Mouse (Mus musculus) hindbrain, embryonic 11.5 days (tissue): Measurements from ENCODE around the gene Vmn1r3. TPM values are rescaled to one million over a fixed set of nuclear protein-coding genes. Genes with fewer than 3 reads are reported as not detected.
"Not testable (repeated sequence)": the region's sequence is repeated elsewhere in the genome, so short reads cannot be mapped to it uniquely, and the experiment has no call there.

Experiments used
- ATAC-seq: fragments of 200-750 bp; cut with Nextera tagmentation; 2 replicates; pipeline ENCODE4 v1.8.0; 2017; ENCODE audit warnings: mild to moderate bottlenecking, moderate TSS enrichment, moderate library complexity; ENCODE audit not compliant: low FRiP score
- DNase-seq: peaks from one replicate; pipeline ENCODE4 v3.0.0-alpha.2; 2015; ENCODE audit warnings: low spot score
- H3K27ac ChIP-seq: fragments of 300-500 bp; sonication (generic); 2 replicates; pipeline ENCODE4 v1.5.1; 2014; ENCODE audit warnings: mild to moderate bottlenecking, low read depth, low read length
- H3K27me3 ChIP-seq: fragments of 300-500 bp; sonication (generic); 2 replicates; pipeline ENCODE4 v1.6.1; 2014; ENCODE audit warnings: mild to moderate bottlenecking, low read length, moderate library complexity, mixed read lengths; ENCODE audit not compliant: control insufficient read depth, insufficient read depth
- H3K36me3 ChIP-seq: fragments of 300-500 bp; sonication (generic); 2 replicates; pipeline ENCODE4 v1.6.1; 2014; ENCODE audit warnings: mild to moderate bottlenecking, low read length, moderate library complexity, mixed read lengths; ENCODE audit not compliant: control insufficient read depth, insufficient read depth
- H3K4me1 ChIP-seq: fragments of 300-500 bp; sonication (generic); replicated peaks from 2 replicates; pipeline ENCODE4 v1.6.1; 2014; ENCODE audit warnings: low read length, mixed read lengths; ENCODE audit not compliant: control insufficient read depth, insufficient read depth
- H3K4me2 ChIP-seq: fragments of 300-500 bp; sonication (generic); replicated peaks from 2 replicates; pipeline ENCODE4 v1.6.1; 2014; ENCODE audit warnings: mild to moderate bottlenecking, low read depth, low read length
- H3K4me3 ChIP-seq: fragments of 300-500 bp; sonication (generic); 2 replicates; pipeline ENCODE4 v1.5.1; 2014; ENCODE audit warnings: low read depth, low read length
- H3K9ac ChIP-seq: fragments of 300-500 bp; sonication (generic); 2 replicates; pipeline ENCODE4 v1.6.1; 2014; ENCODE audit warnings: low read depth, low read length
- H3K9me3 ChIP-seq: fragments of 300-500 bp; sonication (generic); 2 replicates; pipeline ENCODE4 v1.6.1; 2016; ENCODE audit warnings: low read length; ENCODE audit not compliant: control insufficient read depth
- WGBS: fragments of 180-500 bp; shearing (Covaris S2); extraction: QIAGEN DNeasy Blood & Tissue Kit; methylation state at CpG from one replicate; pipeline ENCODE4 v1.1.7; 2014; 5-methylcytosine and 5-hydroxymethylcytosine counted together
- polyA plus RNA-seq: library from polyadenylated mRNA; unstranded; fragments of >200 nt; fragmentation: Nextera tagmentation; extraction: Ambion mirVana; gene quantifications from 2 replicates; pipeline ENCODE4 v1.2.1, GENCODE M21; 2014

Vmn1r3 gene
- polyA plus RNA-seq, 1 experiment from 2014 or later, result not detected

DNA sequence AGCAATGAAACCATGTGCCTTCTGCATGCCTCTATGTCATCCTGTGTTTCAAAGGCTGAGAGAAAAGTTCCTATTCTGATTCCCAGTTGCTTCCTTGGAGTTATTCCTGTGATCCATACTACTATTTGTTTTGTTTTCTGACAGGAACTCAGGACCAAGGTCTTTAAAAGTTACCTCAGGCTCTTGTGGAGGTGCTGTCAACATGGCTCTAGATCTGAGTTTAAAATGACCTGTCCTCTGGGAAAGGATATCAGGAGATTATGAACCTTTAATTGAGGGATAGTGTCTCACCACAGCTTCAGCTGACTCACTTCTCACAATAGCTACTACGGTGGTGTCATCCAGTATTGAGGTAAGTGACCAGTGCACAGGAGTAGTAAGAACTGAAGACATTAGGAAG, 18.1 kb downstream of the Vmn1r3 start, which contains the start of gene Vmn1r2:
Vmn1r2 (plus strand) TSS at position 301 of the 400 bp plus-strand sequence.
- DNase-seq, ATAC-seq, H3K4me2 ChIP-seq, H3K27me3 ChIP-seq, H3K4me3 ChIP-seq, H3K27ac ChIP-seq, H3K9me3 ChIP-seq, H3K36me3 ChIP-seq, H3K9ac ChIP-seq, H3K4me1 ChIP-seq: not testable (repeated sequence)
- WGBS, result no CpG with 5 or more reads among the region's 1 CpGs

DNA sequence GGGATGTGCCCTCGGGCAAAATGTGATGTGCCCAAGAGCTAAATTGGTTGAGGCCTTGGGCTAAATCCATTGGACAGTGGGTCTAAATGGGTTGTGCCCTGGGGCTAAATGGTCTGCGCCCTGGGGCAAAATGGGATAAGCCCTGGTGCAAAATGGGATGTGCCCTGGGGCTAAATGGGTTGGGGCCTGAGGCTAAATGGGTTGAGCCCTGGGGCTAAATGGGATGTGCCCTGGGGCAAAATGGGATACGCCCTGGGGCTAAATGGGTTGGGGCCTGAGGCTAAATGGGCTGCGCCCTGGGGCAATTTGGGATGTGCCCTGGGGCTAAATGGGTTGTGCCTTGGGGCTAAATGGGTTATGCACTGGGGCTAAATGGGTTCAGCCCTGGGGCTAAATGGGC, 20.1 kb downstream of the Vmn1r3 start:
- Histone ChIP-seq H3K9me3 (peaks cover 4% of the 10 kb centered on the region), H3K27me3 (no peaks in the 10 kb centered on the region), H3K36me3 (no peaks in the 10 kb centered on the region), H3K27ac (no peak overlapping the region), H3K4me1 (no peaks in the 10 kb centered on the region), H3K4me2 (no peak overlapping the region), H3K4me3 (no peak overlapping the region), H3K9ac (no peak overlapping the region)
- WGBS, result 88% methylated on average over 4 of the region's 4 CpGs
- ATAC-seq (peak; percentile 61; the same call in 1 of the 2 replicates), DNase-seq (no peak)

DNA sequence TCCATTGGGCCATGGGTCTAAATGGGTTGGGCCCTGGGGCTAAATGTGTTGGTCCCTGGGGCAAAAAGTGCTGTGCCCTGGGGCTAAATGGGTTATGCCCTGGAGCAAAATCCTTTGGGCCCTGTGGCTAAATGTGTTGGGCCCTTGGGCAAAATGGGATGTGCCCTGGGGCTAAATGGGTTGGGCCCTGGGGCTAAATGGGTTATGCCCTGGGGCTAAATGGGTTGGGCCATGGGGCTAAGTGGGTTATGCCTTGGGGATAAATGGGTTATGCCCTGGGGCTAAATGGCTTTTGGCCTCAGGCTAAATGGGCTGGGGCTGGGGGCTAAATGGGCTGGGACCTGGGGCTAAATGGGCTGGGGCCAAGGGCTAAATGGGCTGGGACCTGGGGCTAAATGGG, 20.7 kb downstream of the Vmn1r3 start:
- ATAC-seq, H3K4me3 ChIP-seq, DNase-seq, H3K4me1 ChIP-seq, H3K4me2 ChIP-seq, H3K9ac ChIP-seq, H3K36me3 ChIP-seq, H3K9me3 ChIP-seq, H3K27me3 ChIP-seq, H3K27ac ChIP-seq: not testable (repeated sequence)

DNA sequence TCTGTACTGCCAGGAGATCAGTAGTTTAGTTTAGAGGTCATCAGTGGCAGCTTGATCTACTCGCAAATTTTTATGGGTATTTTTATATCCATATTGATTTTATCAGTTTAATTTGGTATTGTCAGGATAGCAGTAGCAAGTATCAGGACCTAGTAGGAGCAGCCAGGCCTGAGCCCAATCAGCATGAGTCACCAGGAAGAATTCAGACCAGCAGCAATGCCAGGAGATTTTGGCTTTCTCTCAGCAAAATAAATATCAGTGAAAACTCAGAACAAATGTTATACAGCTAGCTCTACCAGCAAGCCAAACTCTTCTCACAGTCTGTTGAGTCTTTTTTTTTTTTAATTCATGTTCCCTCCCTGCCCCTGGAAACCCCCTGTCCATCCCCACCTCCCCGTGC, 31.8 kb downstream of the Vmn1r3 start:
- H3K9me3 ChIP-seq, H3K27me3 ChIP-seq, ATAC-seq, DNase-seq, H3K36me3 ChIP-seq, H3K4me1 ChIP-seq, H3K4me2 ChIP-seq, H3K27ac ChIP-seq, H3K9ac ChIP-seq, H3K4me3 ChIP-seq: not testable (repeated sequence)
- 89% methylated on average over 2 of the region's 2 CpGs for WGBS

DNA sequence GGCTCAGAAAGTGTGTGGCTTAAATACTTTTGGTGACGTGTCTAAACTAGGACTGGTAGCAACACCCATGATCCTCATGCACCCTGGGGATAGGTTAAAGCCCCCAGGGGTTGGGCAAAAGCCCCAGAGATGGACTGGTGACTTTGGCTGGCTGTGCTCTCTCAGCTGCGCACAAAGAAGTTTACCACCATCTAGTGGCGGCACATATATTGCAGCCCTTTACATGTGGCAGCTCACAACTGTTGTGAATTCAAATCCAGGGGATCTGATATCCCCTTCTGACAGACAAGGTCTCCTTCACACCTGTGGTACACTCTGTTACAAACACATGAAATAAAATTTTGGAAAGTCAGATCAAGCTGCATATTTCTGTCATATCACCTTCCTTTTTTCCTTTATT, 37.2 kb downstream of the Vmn1r3 start:
- not testable (repeated sequence) for H3K36me3 ChIP-seq, H3K9ac ChIP-seq, H3K27me3 ChIP-seq, H3K4me1 ChIP-seq, H3K9me3 ChIP-seq, DNase-seq, H3K4me3 ChIP-seq, H3K27ac ChIP-seq, ATAC-seq, H3K4me2 ChIP-seq
- WGBS, result no CpG with 5 or more reads among the region's 3 CpGs

Other genes starting within 250 kb of the Vmn1r3 start
- not detected in 2 replicates for gene Vmn1r2, start 18.0 kb downstream of the Vmn1r3 start, polyA plus RNA-seq